Mouse (Mus musculus) embryonic stem cell, embryonic (primary cell): ENCODE results near the gene Naa38.

Experiments used
- CTCF ChIA-PET, 4 experiments: fragments of 300-600 bp in 2 of 4; fragments of 350-600 bp in 2 of 4; sonication (Branson Sonifier 250); formaldehyde crosslinking; loops; one replicate each; lab custom pipeline; 2022; ENCODE audit warnings: inconsistent platforms in 2 of 4; lab: Charles Lee
- POLR2A ChIA-PET, 4 experiments: fragments of 300-600 bp in 2 of 4; fragments of 350-600 bp in 2 of 4; sonication (Branson Sonifier 250); formaldehyde crosslinking; loops; one replicate each; lab custom pipeline; 2022; ENCODE audit warnings: antibody characterized with exemption in 4 of 4, inconsistent platforms in 1 of 4; lab: Charles Lee

Naa38 gene

DNA sequence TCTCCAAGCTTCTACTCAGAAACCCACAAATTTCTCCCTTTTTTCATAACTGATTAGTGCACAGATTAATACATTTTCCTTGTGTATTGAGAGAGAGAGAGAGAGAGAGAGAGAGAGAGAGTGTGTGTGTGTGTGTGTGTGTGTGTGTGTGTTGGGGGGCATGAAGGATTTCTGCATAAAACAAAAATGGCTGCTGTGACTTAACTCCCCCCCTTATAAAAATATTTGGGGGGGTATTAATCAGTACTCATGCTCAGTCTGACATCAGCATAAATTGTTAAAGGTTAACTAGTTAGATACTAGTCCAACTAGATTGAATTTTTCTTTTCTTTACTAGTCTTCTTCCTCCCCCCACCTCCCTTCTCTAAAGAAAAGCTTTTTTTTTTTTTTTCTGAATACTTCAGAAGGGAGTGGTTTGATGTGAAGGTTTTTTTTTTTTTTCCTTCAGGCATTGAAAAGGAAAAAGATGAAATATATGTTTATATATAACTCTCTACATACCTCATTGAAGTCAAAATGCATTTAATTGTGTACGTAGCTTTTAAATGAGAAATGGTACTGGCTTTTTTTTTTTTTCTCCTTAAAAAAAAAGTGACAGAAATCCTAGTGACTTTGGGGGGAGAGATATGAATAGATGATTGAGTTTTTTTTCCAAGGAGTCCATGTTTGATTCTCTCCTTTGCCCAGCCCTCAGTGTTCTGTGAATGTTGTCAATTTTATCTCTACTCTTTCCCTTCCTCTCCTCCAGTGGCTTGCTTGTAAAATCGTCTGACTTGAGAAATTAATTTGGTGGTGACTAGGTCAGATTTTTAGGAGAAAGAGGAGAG, 25.1 kb upstream of the Naa38 start:
- POLR2A ChIA-PET, result interaction anchor here (0.5 to 1.2 kb wide), 13 partner anchors 10 to 679 kb away, joined by 3 to 6 read pairs (median 3); partner anchors contain the start of genes Cntrob (in 1 of the 4), Cyb5d1 (in 1 of the 4), Kcnab3 (in 1 of the 4) and Trappc1 (in 1 of the 4)
- CTCF ChIA-PET, result interaction anchor here in 3 of 4 experiments (0.6 to 0.7 kb wide), 4 partner anchors 71 to 384 kb away, joined by 3 to 12 read pairs (median 6); no protein-coding TSS in a partner anchor

DNA sequence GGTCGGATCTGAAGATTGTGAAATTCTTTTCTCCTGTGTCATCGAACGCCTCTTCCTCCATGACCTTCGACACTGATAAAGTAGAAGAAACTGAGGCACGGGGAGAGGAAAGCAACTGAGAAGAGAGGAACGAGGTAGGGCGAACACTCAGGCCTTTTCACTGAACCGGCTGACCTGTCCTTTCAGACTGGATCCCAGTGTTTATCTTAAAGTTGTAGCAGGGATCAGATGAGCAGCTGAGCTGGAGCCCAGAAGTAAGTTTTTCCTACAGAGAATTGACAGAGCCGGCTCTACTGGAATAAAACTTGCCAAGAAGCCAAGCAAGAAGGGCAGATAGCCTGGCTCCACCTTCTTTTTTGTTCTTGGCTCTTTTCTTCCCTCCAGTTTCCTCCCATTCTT, 24.5 kb upstream of the Naa38 start:
- ChIA-PET CTCF (interaction anchor here in 1 of 4 experiments (0.7 kb wide), 1 partner anchor 96 kb away, joined by 9 read pairs; no protein-coding TSS in a partner anchor), POLR2A (interaction anchor here in 1 of 4 experiments (1.0 to 1.1 kb wide), 2 partner anchors 30 to 45 kb away, joined by 3 to 6 read pairs; partner anchors contain the start of gene Kcnab3)

DNA sequence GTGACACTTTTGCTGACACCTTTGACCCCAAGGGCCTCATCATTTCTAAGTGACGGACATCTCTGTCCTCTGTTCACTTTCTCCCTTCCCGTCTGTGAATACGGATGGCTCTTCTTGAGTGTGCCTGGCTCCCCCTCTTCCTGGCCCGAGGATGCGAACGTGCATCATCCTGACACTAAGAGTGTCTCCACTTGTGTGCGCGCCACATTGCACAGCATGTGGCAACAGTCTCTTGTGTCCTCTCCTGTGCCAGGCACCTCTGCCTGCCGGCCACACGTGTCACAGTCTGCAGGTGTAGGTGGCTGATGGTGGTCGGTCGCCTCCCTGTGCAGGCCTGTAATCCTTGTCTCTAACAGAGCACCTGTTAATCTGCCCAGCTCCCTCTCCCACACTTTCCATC, 23.7 kb upstream of the Naa38 start:
- ChIA-PET POLR2A (interaction anchor here in 1 of 4 experiments (0.7 to 1.5 kb wide), 3 partner anchors 9 to 114 kb away, joined by 3 to 5 read pairs (median 4); no protein-coding TSS in a partner anchor), CTCF (interaction anchor here in 2 of 4 experiments (0.6 to 2.2 kb wide), 8 partner anchors 8 to 130 kb away, joined by 3 to 6 read pairs (median 5); no protein-coding TSS in a partner anchor)

DNA sequence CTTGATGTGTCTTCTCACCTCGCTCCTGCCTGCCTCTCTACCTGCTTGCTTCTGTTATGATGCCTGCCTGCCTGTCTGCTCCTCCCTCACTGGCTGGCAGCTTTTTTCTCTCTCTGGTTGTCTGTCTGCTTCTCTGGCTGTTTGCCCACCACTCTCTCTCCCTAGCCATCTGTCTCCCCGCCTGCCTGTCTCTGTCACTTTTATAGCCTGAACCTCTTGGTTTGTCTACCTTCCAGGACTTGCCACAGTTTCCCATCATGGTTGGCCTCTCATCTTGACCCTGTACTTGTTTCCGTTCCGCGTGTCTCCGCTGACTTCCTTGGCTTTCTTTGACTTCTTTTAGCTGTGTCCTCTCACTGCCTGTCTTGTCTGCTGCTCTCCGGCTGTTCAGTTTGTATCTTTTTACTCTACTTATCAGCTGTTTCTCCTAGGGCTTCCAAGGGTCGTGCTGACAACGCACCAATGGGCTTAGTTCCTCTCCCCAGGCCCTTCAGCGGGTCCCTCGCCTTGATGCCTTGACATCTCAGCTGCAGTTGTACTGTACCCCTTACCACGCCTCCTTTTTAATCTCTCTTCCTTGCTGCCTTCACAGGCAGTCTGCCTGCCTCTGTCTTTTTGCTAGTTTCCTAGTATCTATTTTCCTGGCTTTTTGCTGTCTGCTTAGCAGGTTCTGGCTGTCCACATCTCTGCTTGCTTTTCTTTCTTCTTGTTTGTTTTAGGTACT, 23.1 kb upstream of the Naa38 start:
- POLR2A ChIA-PET, result interaction anchor here in 2 of 4 experiments (0.7 to 1.8 kb wide), 13 partner anchors 9 to 115 kb away, joined by 3 to 6 read pairs (median 3); partner anchors contain the start of genes Cntrob (in 2 of the 2), Trappc1 (in 2 of the 2), Cyb5d1 (in 1 of the 2) and Kcnab3 (in 1 of the 2)
- CTCF ChIA-PET, result interaction anchor here in 3 of 4 experiments (0.5 to 2.2 kb wide), 14 partner anchors 8 to 667 kb away, joined by 3 to 8 read pairs (median 4); no protein-coding TSS in a partner anchor

DNA sequence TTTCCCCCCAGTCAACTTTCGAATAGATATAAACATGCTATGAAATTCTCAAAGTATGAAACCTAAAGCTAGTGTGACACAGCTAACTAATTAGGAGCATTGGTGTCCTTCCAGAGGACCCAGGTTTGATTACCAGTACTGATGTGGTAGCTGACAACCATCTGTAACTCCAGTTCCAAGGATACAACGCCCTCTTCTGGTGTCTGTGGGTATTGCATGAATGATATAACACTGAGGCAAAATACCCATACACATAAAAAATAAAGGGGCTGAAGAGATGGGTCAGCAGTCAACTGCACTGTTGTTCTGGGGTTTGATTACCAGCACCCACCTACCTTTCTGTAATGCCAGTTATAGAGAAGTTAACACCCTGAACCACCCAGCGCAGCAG, 22.5 kb upstream of the Naa38 start:
- POLR2A ChIA-PET, result interaction anchor here in 2 of 4 experiments (0.7 to 1.8 kb wide), 12 partner anchors 8 to 116 kb away, joined by 3 to 6 read pairs (median 3); partner anchors contain the start of genes Cntrob (in 2 of the 2), Trappc1 (in 2 of the 2), Cyb5d1 (in 1 of the 2) and Kcnab3 (in 1 of the 2)
- CTCF ChIA-PET, result interaction anchor here in 3 of 4 experiments (0.5 to 2.2 kb wide), 12 partner anchors 9 to 668 kb away, joined by 3 to 8 read pairs (median 4); partner anchors contain the start of genes Cyb5d1 (in 1 of the 3) and Naa38 (in 1 of the 3)

DNA sequence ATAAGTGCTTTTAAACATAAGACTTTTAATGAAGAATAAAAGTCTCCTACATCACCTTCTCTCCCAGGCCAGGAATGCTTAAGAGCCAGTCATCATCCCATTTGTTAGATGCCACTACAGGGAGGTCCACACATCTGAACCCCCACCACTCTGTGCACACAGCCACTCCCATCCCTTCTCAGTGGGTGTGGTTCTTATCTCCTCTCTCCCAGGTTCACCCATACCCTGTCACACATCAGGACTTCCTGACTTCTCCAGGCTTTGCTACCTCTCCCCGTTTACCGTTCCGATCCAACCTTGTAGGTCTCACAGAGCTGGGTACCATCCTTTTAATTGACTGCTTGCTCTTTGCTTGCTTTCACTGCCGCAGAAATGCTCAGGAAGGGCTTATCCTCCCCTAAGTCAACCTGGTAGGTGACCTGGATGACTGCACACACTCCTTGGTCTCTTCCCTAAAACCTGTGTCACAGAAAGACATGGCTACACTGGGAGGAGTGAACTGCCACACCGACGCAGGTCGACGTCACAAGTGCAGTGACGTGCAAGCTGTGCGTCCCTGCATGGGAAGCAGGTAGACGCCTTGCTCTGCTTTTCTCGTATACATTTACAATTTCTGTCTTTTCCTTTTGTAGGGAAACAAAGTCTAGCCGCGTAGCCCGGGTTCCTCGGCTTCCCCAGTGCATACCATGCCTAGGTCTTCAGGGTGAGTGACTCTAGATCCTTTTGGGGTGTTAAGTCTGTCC, 21.9 kb upstream of the Naa38 start:
- POLR2A ChIA-PET, result interaction anchor here in 3 of 4 experiments (0.8 to 1.8 kb wide), 11 partner anchors 10 to 116 kb away, joined by 3 to 6 read pairs (median 3); partner anchors contain the start of genes Cntrob (in 2 of the 3), Trappc1 (in 2 of the 3), Cyb5d1 (in 1 of the 3) and Naa38 (in 1 of the 3)
- CTCF ChIA-PET, result interaction anchor here in 3 of 4 experiments (0.5 to 2.2 kb wide), 10 partner anchors 10 to 140 kb away, joined by 3 to 8 read pairs (median 5); partner anchors contain the start of genes Cyb5d1 (in 1 of the 3) and Naa38 (in 1 of the 3)

DNA sequence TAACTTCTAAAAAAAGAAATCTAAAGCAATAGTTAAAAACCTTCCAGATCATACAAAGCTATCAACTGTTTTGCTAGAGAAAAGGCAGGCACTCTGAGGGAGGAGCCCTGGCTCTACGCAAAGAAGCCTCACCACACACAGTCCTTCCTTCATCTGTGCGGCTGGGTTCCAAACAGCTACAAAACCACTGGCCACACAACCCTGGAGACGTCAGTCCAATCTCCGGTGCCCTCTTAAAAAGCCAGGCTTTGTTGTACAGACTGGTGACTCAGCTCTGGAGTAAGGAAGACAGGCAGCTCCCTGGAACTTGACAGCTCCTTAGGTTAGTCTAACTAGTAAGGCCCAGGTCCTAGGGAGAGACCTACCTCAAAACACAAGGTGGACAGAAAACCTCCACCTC, 19.6 kb upstream of the Naa38 start:
- CTCF ChIA-PET, result interaction anchor here in 2 of 4 experiments (0.7 to 1.0 kb wide), 2 partner anchors 13 to 138 kb away, joined by 3 to 6 read pairs; no protein-coding TSS in a partner anchor
- POLR2A ChIA-PET, result interaction anchor here in 3 of 4 experiments (0.5 to 1.4 kb wide), 4 partner anchors 9 to 220 kb away, joined by 3 to 6 read pairs (median 4); partner anchors contain the start of gene Kcnab3 (in 1 of the 3)

DNA sequence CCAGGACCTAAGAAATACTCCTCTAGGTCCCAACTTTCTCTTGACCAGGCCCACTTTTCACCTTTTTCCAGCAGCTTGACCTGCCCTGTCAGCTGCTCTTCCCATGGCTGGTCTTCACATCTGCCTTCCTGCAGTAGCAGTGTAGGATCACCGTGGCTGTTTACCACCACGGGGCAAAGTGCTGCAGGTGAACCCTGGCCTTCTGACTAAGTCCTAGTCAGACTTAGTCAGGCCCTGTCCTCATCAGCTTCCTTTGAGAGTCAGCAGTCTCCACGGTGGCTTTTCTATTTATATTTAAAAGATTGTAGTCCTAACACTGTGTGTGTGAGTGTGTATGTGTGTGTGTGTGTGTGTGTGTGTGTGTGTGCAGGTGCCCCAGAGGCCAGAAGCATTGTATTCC, 17.5 kb upstream of the Naa38 start:
- POLR2A ChIA-PET, result interaction anchor here in 1 of 4 experiments (0.6 to 0.8 kb wide), 2 partner anchors 52 to 206 kb away, joined by 3 read pairs; partner anchors contain the start of gene Kcnab3
- CTCF ChIA-PET, result interaction anchor here in 3 of 4 experiments (0.6 to 1.2 kb wide), 5 partner anchors 97 to 348 kb away, joined by 3 read pairs; no protein-coding TSS in a partner anchor

DNA sequence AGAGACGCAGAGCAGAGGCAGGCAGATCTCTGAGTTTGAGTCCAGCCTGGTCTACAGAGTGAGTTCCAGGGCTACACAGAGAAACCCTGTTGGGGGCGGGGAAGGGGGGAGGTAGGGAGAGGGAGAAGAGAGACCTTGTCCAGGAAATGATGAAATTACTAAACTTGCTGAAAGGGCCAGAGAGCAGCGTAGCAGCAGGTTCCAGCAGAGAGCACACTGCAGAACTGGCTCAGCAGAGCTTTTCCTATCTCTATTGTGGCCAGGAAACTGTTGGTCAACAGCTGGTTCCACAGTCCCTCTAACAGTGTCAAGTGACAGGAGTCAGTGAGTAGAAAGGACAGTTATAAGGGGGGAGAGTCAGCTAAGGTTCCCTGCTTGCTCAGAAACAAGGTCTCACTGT, 15.7 kb upstream of the Naa38 start:
- CTCF ChIA-PET, result interaction anchor here in 2 of 4 experiments (0.5 to 0.8 kb wide), 4 partner anchors 17 to 130 kb away, joined by 3 read pairs; no protein-coding TSS in a partner anchor
- POLR2A ChIA-PET, result interaction anchor here in 2 of 4 experiments (0.7 to 1.4 kb wide), 4 partner anchors 30 to 201 kb away, joined by 3 to 7 read pairs (median 4); partner anchors contain the start of gene Kcnab3 (in 1 of the 2)

DNA sequence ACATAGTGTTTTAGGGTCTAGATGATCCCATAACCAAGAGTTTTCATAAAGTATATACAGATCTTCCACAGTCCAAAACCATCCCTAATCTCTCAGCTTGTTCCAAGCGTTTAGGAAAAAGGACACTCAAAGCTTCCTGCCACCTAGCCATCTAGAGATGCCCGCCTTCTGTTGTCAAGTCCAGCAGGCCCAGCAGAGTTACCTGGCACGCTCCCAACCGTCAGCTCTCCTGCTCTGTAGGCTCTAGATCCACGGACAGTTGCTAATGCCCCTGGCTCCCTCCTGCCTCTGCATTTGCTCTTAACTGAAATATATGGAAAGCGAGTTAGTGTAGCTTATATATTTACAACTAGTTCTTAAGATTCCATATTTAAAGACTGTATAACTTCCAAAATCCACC, 13.9 kb upstream of the Naa38 start:
- CTCF ChIA-PET, result interaction anchor here in 1 of 4 experiments (0.7 to 2.3 kb wide), 2 partner anchors 110 to 112 kb away, joined by 3 to 6 read pairs; no protein-coding TSS in a partner anchor
- POLR2A ChIA-PET, result interaction anchor here in 2 of 4 experiments (0.7 to 1.9 kb wide), 11 partner anchors 9 to 146 kb away, joined by 3 to 8 read pairs (median 4); partner anchors contain the start of genes Cyb5d1 (in 2 of the 2), Cntrob (in 1 of the 2), Naa38 (in 1 of the 2) and Trappc1 (in 1 of the 2)

DNA sequence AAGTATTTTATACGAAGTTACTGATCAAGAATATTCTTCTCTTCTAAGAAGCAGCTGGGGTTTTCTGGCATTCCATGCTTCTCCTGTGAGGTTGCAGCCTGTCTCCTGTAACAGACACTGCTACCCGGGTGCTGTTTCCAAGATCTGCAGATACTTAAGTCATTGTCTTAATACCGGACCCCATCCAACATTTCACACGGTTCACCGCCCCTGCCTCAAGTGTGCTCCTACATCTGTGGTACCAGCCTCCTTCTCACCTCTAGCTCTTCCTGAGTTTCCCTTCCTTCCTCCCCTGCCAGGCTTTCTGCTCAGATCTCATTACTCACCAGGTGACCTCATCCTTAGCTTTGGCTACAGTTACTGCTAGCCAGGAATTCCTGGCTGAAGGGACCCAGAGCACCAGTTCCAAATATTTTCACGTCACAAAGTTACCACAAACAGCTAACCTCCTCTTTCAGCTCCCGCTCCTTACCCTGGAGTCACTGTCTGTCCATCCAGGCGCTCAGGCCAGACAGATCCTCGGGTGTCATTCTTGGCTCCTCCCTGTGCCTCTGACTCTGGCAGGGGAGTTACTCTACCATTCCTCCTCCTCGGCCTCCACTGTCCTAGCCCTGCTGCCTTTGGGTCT, 12.7 kb upstream of the Naa38 start:
- ChIA-PET CTCF (interaction anchor here in 2 of 4 experiments (0.6 to 2.3 kb wide), 3 partner anchors 34 to 131 kb away, joined by 3 to 7 read pairs (median 6); no protein-coding TSS in a partner anchor), POLR2A (interaction anchor here in 3 of 4 experiments (0.5 to 1.9 kb wide), 7 partner anchors 13 to 259 kb away, joined by 3 to 8 read pairs (median 3); partner anchors contain the start of genes Cntrob (in 1 of the 3), Cyb5d1 (in 1 of the 3), Efnb3 (in 1 of the 3) and Trappc1 (in 1 of the 3))

DNA sequence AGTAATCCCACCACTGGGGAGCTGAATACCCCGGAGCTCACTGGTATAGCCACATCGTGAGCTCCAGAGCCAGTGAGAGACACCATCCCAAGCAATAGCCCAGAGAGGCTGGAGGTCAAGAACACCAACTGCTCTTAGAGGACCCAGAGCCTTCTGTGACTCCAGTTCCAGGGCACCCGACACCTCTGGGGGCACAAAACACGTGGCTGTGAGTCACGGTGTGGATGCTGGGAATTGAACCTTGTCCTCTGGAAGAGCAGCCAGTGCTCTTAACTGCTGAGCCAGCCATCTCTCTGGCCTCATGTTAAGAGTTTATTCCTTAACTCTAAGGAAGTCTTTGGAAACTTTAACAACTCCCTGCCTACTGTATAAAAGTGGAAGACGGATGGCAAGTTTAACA, 10.3 kb upstream of the Naa38 start:
- CTCF ChIA-PET, result no interaction called here
- POLR2A ChIA-PET, result interaction anchor here in 2 of 4 experiments (0.8 to 1.6 kb wide), 3 partner anchors 8 to 150 kb away, joined by 3 read pairs; partner anchors contain the start of gene Cyb5d1 (in 1 of the 2)

DNA sequence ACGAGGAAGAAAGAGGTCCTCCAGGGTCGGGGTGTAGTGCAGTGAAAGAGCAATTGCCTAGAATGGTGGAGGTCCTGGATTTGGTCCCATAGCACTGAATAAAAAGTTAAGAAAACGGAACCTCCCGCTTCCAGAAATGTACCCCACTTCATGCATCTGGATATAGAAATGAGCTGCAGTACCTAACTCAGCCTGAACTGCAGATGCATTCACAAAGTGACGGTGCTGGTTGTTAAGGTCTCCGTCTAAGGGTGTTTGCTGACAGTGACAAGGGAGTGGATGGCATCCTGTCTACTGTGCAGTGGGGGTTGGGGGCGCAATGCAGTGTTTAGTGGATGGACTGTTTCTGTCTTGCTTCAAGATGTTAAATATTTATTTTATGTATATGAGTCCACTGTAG, 8.5 kb upstream of the Naa38 start:
- ChIA-PET CTCF (interaction anchor here in 2 of 4 experiments (0.8 to 1.1 kb wide), 2 partner anchors 15 to 135 kb away, joined by 3 to 4 read pairs; no protein-coding TSS in a partner anchor), POLR2A (interaction anchor here in 1 of 4 experiments (1.3 to 1.4 kb wide), 3 partner anchors 9 to 40 kb away, joined by 3 to 5 read pairs (median 4); partner anchors contain the start of genes Cyb5d1 and Naa38)

DNA sequence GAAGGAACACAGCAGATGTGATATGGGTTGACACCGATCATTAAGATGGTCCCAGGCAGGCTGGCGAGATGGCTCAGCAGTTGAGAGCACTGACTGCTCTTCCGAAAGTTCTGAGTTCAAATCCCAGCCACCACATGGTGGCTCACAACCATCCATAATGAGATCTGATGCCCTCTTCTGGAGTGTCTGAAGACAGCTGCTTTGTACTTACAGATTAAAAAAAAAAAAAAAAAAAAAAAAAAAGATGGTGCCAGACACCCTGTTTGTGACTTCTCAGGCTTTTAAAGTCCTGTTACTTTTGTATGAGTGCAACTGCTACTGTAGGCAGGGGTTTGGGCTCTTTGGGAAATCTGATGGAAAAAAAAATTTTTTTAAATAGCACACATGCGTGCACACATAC, 6.6 kb upstream of the Naa38 start:
- CTCF ChIA-PET, result interaction anchor here (0.6 to 1.6 kb wide), 7 partner anchors 15 to 665 kb away, joined by 3 to 9 read pairs (median 4); partner anchors contain the start of gene Asgr1 (in 1 of the 4)
- POLR2A ChIA-PET, result no interaction called here
